13 mouse cellular contexts compared by ENCODE assay signal in genomic region chr7:25804792-25805191, GRCm38 (mm10). TPM values are rescaled to one million over a fixed set of nuclear protein-coding genes. Genes with fewer than 3 reads are reported as not detected.
A peak's percentile ranks its signal among the peaks of the same experiment; 100 is the strongest.
DNase-seq lines count a peak whose midpoint lies in the region; ATAC-seq and TF ChIP-seq lines count a peak whose summit lies in the region.
"Had no signal": no experiment of that assay in that cellular context is flagged by ENCODE, and none has a peak within 500 bp of the region (broad histone marks: within the 10 kb centered on the region; RNA-seq: fewer than 3 reads in every experiment).

No protein-coding gene starts in this region.

- peaks cover 12% of the 10 kb centered on the region for H3K4me1 ChIP-seq in heart, embryonic 11.5 days (ENCODE audit: control insufficient read depth, insufficient read depth, low read length)
- peaks cover 6% of the 10 kb centered on the region; the same call in 1 of the 2 replicates for H3K4me1 ChIP-seq in kidney, postnatal 0 days (replicated peaks; ENCODE audit: insufficient read depth, low read length)

- ATAC-seq in heart, embryonic 11.5 days (replicated peaks; ENCODE audit: insufficient number of reproducible peaks, low FRiP score, low TSS enrichment) = no peak
- ATAC-seq in kidney, postnatal 0 days (replicated peaks; ENCODE audit: low FRiP score, low read depth) = no peak

- TF ChIP-seq CTCF in kidney, postnatal 0 days (IDR thresholded peaks at IDR 0.05; ENCODE audit: low read depth) = no peak

- WGBS in heart, embryonic 11.5 days (ENCODE audit: insufficient replicate concordance) = 47% methylated on average over 4 of the region's 4 CpGs
- WGBS in kidney, postnatal 0 days = 49% methylated on average over 4 of the region's 4 CpGs

- no peak overlapping the region for H3K9ac ChIP-seq in heart, embryonic 11.5 days (ENCODE audit: low read depth, low read length)
- no peak overlapping the region for H3K9ac ChIP-seq in kidney, postnatal 0 days (ENCODE audit: low read depth, low read length)
- H3K9ac ChIP-seq: hindbrain, embryonic 12.5 days; limb, embryonic 13.5 days; liver, embryonic 13.5 days; neural tube, embryonic 12.5 days had no signal

- H3K36me3 ChIP-seq in heart, embryonic 11.5 days (ENCODE audit: control insufficient read depth, insufficient read depth, low read length) = no peaks in the 10 kb centered on the region
- H3K36me3 ChIP-seq in kidney, postnatal 0 days (ENCODE audit: insufficient read depth, low read length) = no peaks in the 10 kb centered on the region
- H3K36me3 ChIP-seq: forebrain, embryonic 15.5 days; hindbrain, embryonic 12.5 days; limb, embryonic 13.5 days; liver, embryonic 13.5 days; neural tube, embryonic 12.5 days had no signal

- H3K27ac ChIP-seq in heart, embryonic 11.5 days (ENCODE audit: low read depth, low read length) = no peak overlapping the region
- H3K27ac ChIP-seq in kidney, postnatal 0 days = no peak overlapping the region; the same call in 1 of the 2 replicates
- H3K27ac ChIP-seq: forebrain, embryonic 15.5 days; hindbrain, embryonic 12.5 days; left cerebral cortex, adult 2 months; limb, embryonic 13.5 days; liver, embryonic 13.5 days; neural tube, embryonic 12.5 days had no signal

- DNase-seq in heart, adult 11 months = peak; percentile 95
- DNase-seq in kidney, postnatal 0 days (ENCODE audit: low spot score) = peak; percentile 32
- DNase-seq in kidney, postnatal 25 days = no peak
- peak; percentile 49 for DNase-seq in NIH3T3 (ENCODE audit: low read depth)
- peak; percentile 52 for DNase-seq in testis, postnatal 10 days (ENCODE audit: low spot score)
- DNase-seq in cerebellum, adult 9-11 months = no peak
- DNase-seq: liver, embryonic 13.5 days had no signal

- no peaks in the 10 kb centered on the region for H3K27me3 ChIP-seq in heart, embryonic 11.5 days (ENCODE audit: control insufficient read depth, insufficient read depth, low read length)
- no peaks in the 10 kb centered on the region for H3K27me3 ChIP-seq in kidney, postnatal 0 days (ENCODE audit: insufficient read depth, low read length)
- H3K27me3 ChIP-seq: forebrain, embryonic 15.5 days; limb, embryonic 13.5 days; liver, embryonic 13.5 days; neural tube, embryonic 12.5 days had no signal

- no peak overlapping the region for H3K4me2 ChIP-seq in heart, embryonic 11.5 days
- no peak overlapping the region for H3K4me2 ChIP-seq in kidney, postnatal 0 days (ENCODE audit: low read length)
- H3K4me2 ChIP-seq: hindbrain, embryonic 12.5 days; limb, embryonic 13.5 days; liver, embryonic 13.5 days had no signal

- H3K9me3 ChIP-seq in heart, embryonic 11.5 days (replicated peaks; ENCODE audit: control insufficient read depth, low read length) = no peaks in the 10 kb centered on the region
- H3K9me3 ChIP-seq in kidney, postnatal 0 days (replicated peaks; ENCODE audit: low read length) = no peaks in the 10 kb centered on the region
- H3K9me3 ChIP-seq: forebrain, embryonic 15.5 days; hindbrain, embryonic 12.5 days; limb, embryonic 13.5 days; liver, embryonic 13.5 days; neural tube, embryonic 12.5 days had no signal

- H3K4me3 ChIP-seq in heart, embryonic 11.5 days (ENCODE audit: low read depth, low read length) = no peak overlapping the region
- H3K4me3 ChIP-seq in kidney, postnatal 0 days (replicated peaks; ENCODE audit: low read depth, low read length) = no peak overlapping the region
- H3K4me3 ChIP-seq: forebrain, embryonic 15.5 days; left cerebral cortex, adult 2 months; limb, embryonic 13.5 days; liver, embryonic 13.5 days; neural tube, embryonic 12.5 days had no signal

RNA-seq across cellular contexts. Expression of gene Cyp2s1, which starts 11.9 kb away (rescaled TPM):
- polyA plus RNA-seq in heart, embryonic 11.5 days (2014; fragmentation: Nextera tagmentation; extraction: Ambion mirVana) = 4.0 and 5.5 TPM in 2 replicates
- polyA plus RNA-seq in kidney, postnatal 0 days (2015; fragmentation: Nextera tagmentation; extraction: Ambion mirVana) = 25.4 and 26.7 TPM in 2 replicates

RNA-seq across cellular contexts. Expression of gene Axl, which starts 16.3 kb away (rescaled TPM):
- 53.6 and 54.5 TPM in 2 replicates for polyA plus RNA-seq in heart, embryonic 11.5 days (2014; fragmentation: Nextera tagmentation; extraction: Ambion mirVana)
- polyA plus RNA-seq in kidney, postnatal 0 days (2015; fragmentation: Nextera tagmentation; extraction: Ambion mirVana) = 95.7 and 110 TPM in 2 replicates

RNA-seq across cellular contexts. Expression of gene Hnrnpul1, which starts 50.2 kb away (rescaled TPM):
- polyA plus RNA-seq in heart, embryonic 11.5 days (2014; fragmentation: Nextera tagmentation; extraction: Ambion mirVana) = 47.7 and 53.3 TPM in 2 replicates
- 50.0 and 56.0 TPM in 2 replicates for polyA plus RNA-seq in kidney, postnatal 0 days (2015; fragmentation: Nextera tagmentation; extraction: Ambion mirVana)

Comparison
In these comparisons a context has a peak if more than half of its experiments do, and no peak if none do; other contexts are left out.
1. DNase-seq: peak in heart, adult 11 months (single experiment), kidney, postnatal 0 days (single experiment), NIH3T3 (single experiment) and testis, postnatal 10 days (single experiment); none in kidney, postnatal 25 days (0 of 2) and cerebellum, adult 9-11 months (single experiment).